Mouse (Mus musculus): Measurements from ENCODE around the gene Olfr1442. TPM values are rescaled to one million over a fixed set of nuclear protein-coding genes. Genes with fewer than 3 reads are reported as not detected.
"Not testable (repeated sequence)": the region's sequence is repeated elsewhere in the genome, so short reads cannot be mapped to it uniquely, and the experiment has no call there.

Olfr1442 gene
- polyA plus RNA-seq, 1 experiment from 2014 or later = not detected

- Histone ChIP-seq H3K36me3 (ENCODE audit: insufficient read depth, low read length) (no peaks in the 10 kb centered on the region), H3K4me3 (ENCODE audit: low read depth, low read length) (no peak overlapping the region), H3K27ac (ENCODE audit: low read length) (no peak overlapping the region), H3K9me3 (ENCODE audit: low read length) (no peaks in the 10 kb centered on the region), H3K4me1 (ENCODE audit: insufficient read depth, low read depth, low read length) (no peaks in the 10 kb centered on the region), H3K4me2 (replicated peaks; ENCODE audit: low read depth, low read length) (no peak overlapping the region), H3K9ac (replicated peaks; ENCODE audit: low read depth) (no peak overlapping the region), H3K27me3 (replicated peaks; ENCODE audit: insufficient read depth, low read length) (no peaks in the 10 kb centered on the region)
- WGBS = 76% methylated on average over 1 of the region's 1 CpGs
- ATAC-seq = no peak
- TF ChIP-seq CTCF (IDR thresholded peaks at IDR 0.05) (no peak), EP300 (IDR thresholded peaks at IDR 0.05) (no peak)
- DNase-seq (ENCODE audit: low spot score) = no peak
These were observed 4.1 kb upstream of the Olfr1442 start for GRCm38 (mm10) chr19:12666156-12666555.

- 94% methylated on average over 3 of the region's 3 CpGs for WGBS
- H3K4me2 ChIP-seq (replicated peaks; ENCODE audit: low read depth, low read length); H3K4me3 ChIP-seq (ENCODE audit: low read depth, low read length): not testable (repeated sequence)
These were observed 1.6 kb upstream of the Olfr1442 start for GRCm38 (mm10) chr19:12668601-12669000.

GRCm38 (mm10) chr19:12671051-12671450 lies 812 bp downstream of the Olfr1442 start:
- 76% methylated on average over 4 of the region's 4 CpGs for WGBS
- ATAC-seq = no peak

More at GRCm38 (mm10) chr19:12668601-12669000, 1.6 kb upstream of the Olfr1442 start:
- not testable (repeated sequence) for H3K9me3 ChIP-seq (ENCODE audit: low read length); H3K27me3 ChIP-seq (replicated peaks; ENCODE audit: insufficient read depth, low read length); DNase-seq (ENCODE audit: low spot score); H3K9ac ChIP-seq (replicated peaks; ENCODE audit: low read depth); H3K4me1 ChIP-seq (ENCODE audit: insufficient read depth, low read depth, low read length); ATAC-seq; H3K27ac ChIP-seq (ENCODE audit: low read length); H3K36me3 ChIP-seq (ENCODE audit: insufficient read depth, low read length)

GRCm38 (mm10) chr19:12677812-12678211 lies 7.6 kb downstream of the Olfr1442 start, which contains the start of gene Olfr1443:
Gene Olfr1443, plus strand, starts transcription at chr19:12678112.
- no peak for TF ChIP-seq EP300 (IDR thresholded peaks at IDR 0.05)
- no peak within 1 kb of the TSS for H3K4me3 ChIP-seq (ENCODE audit: low read depth, low read length)
- no peaks in the 10 kb centered on the region for H3K27me3 ChIP-seq (replicated peaks; ENCODE audit: insufficient read depth, low read length)
- no peak within 1 kb of the TSS for H3K4me2 ChIP-seq (replicated peaks; ENCODE audit: low read depth, low read length)
- no peaks in the 10 kb centered on the region for H3K4me1 ChIP-seq (ENCODE audit: insufficient read depth, low read depth, low read length)
- DNase-seq (ENCODE audit: low spot score) (no peak), ATAC-seq (no peak)
- H3K27ac ChIP-seq (ENCODE audit: low read length) = no peak within 1 kb of the TSS
- no peaks in the 10 kb centered on the region for H3K36me3 ChIP-seq (ENCODE audit: insufficient read depth, low read length)
- no peaks in the 10 kb centered on the region for H3K9me3 ChIP-seq (ENCODE audit: low read length)
- H3K9ac ChIP-seq (replicated peaks; ENCODE audit: low read depth) = no peak within 1 kb of the TSS
- 65% methylated on average over 3 of the region's 3 CpGs for WGBS

More at GRCm38 (mm10) chr19:12671051-12671450, 812 bp downstream of the Olfr1442 start:
- Histone ChIP-seq H3K27ac (ENCODE audit: low read length) (no peak overlapping the region), H3K27me3 (replicated peaks; ENCODE audit: insufficient read depth, low read length) (no peaks in the 10 kb centered on the region), H3K9ac (replicated peaks; ENCODE audit: low read depth) (no peak overlapping the region), H3K9me3 (ENCODE audit: low read length) (no peaks in the 10 kb centered on the region), H3K4me2 (replicated peaks; ENCODE audit: low read depth, low read length) (no peak overlapping the region), H3K4me1 (ENCODE audit: insufficient read depth, low read depth, low read length) (no peaks in the 10 kb centered on the region), H3K4me3 (ENCODE audit: low read depth, low read length) (no peak overlapping the region), H3K36me3 (ENCODE audit: insufficient read depth, low read length) (no peaks in the 10 kb centered on the region)
- TF ChIP-seq CTCF (IDR thresholded peaks at IDR 0.05) = no peak
- no peak for TF ChIP-seq EP300 (IDR thresholded peaks at IDR 0.05)
- DNase-seq (ENCODE audit: low spot score) = no peak

DNA sequence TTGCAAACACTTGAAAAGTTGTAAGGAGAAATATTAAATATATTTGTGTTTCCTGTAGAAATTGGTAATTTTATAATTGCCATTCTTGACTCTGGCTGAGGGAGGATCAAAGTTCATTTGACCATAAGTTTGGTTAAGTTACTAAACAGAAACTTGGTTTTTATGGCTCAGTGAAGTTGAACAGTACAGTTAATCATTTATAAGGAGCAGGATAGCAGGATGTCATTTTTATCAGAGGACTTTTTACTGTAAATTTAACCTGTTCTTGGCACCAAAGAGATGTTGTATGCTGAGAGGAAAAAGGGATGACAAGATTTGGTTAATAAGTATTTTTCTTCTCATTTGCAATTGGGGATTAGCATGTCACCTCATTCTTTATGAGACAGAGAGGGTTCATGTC lies 14.4 kb downstream of the Olfr1442 start:
- DNase-seq (ENCODE audit: low spot score) (no peak), ATAC-seq (no peak)
- H3K4me1 ChIP-seq (ENCODE audit: insufficient read depth, low read depth, low read length) = no peaks in the 10 kb centered on the region
- H3K4me2 ChIP-seq (replicated peaks; ENCODE audit: low read depth, low read length) = no peak overlapping the region
- H3K27ac ChIP-seq (ENCODE audit: low read length) = no peak overlapping the region
- no peak overlapping the region for H3K4me3 ChIP-seq (ENCODE audit: low read depth, low read length)
- TF ChIP-seq CTCF (IDR thresholded peaks at IDR 0.05) = no peak
- H3K36me3 ChIP-seq (ENCODE audit: insufficient read depth, low read length) = no peaks in the 10 kb centered on the region
- H3K9ac ChIP-seq (replicated peaks; ENCODE audit: low read depth) = no peak overlapping the region
- no peaks in the 10 kb centered on the region for H3K9me3 ChIP-seq (ENCODE audit: low read length)
- H3K27me3 ChIP-seq (replicated peaks; ENCODE audit: insufficient read depth, low read length) = no peaks in the 10 kb centered on the region

- H3K36me3 ChIP-seq (ENCODE audit: insufficient read depth, low read length) = no peaks in the 10 kb centered on the region
- no peak overlapping the region for H3K9ac ChIP-seq (replicated peaks; ENCODE audit: low read depth)
- no peak overlapping the region for H3K4me3 ChIP-seq (ENCODE audit: low read depth, low read length)
- no peak overlapping the region for H3K4me2 ChIP-seq (replicated peaks; ENCODE audit: low read depth, low read length)
- DNase-seq (ENCODE audit: low spot score) = no peak
- H3K9me3 ChIP-seq (ENCODE audit: low read length) = no peaks in the 10 kb centered on the region
- TF ChIP-seq CTCF (IDR thresholded peaks at IDR 0.05) = no peak
- no peak for TF ChIP-seq EP300 (IDR thresholded peaks at IDR 0.05)
- H3K4me1 ChIP-seq (ENCODE audit: insufficient read depth, low read depth, low read length) = no peaks in the 10 kb centered on the region
- H3K27ac ChIP-seq (ENCODE audit: low read length) = no peak overlapping the region
- no peak for ATAC-seq
- no peaks in the 10 kb centered on the region for H3K27me3 ChIP-seq (replicated peaks; ENCODE audit: insufficient read depth, low read length)
These were observed 15.0 kb downstream of the Olfr1442 start for GRCm38 (mm10) chr19:12685231-12685630.

DNA sequence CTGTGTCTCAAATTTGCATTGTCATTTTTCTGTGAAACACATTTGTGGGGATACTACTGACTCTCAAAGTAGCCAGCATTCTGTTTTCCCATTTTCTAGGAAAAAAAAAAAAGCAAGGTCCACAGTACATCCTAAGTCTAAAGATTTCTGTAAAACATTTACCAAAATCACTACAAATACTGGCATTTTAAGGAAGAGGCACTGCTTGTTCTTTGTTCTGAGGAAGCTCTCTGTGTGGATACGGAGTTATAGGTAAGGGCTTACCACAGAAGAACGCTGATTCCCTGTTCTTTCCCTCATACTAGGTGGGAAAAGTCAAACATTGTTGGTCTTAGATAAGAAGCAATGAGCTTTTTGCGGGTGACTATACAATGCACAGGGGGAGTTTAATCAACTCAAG lies 25.4 kb downstream of the Olfr1442 start, which contains the start of gene Keg1:
Gene Keg1, plus strand, starts transcription at position 197 of the 400 bp plus-strand sequence.
- Histone ChIP-seq H3K4me1 (ENCODE audit: insufficient read depth, low read depth, low read length) (no peaks in the 10 kb centered on the region), H3K9ac (replicated peaks; ENCODE audit: low read depth) (no peak within 1 kb of the TSS), H3K9me3 (ENCODE audit: low read length) (no peaks in the 10 kb centered on the region), H3K27me3 (replicated peaks; ENCODE audit: insufficient read depth, low read length) (no peaks in the 10 kb centered on the region), H3K4me2 (replicated peaks; ENCODE audit: low read depth, low read length) (no peak within 1 kb of the TSS), H3K27ac (ENCODE audit: low read length) (no peak within 1 kb of the TSS), H3K36me3 (ENCODE audit: insufficient read depth, low read length) (no peaks in the 10 kb centered on the region), H3K4me3 (ENCODE audit: low read depth, low read length) (no peak within 1 kb of the TSS)
- TF ChIP-seq CTCF (IDR thresholded peaks at IDR 0.05) (no peak), EP300 (IDR thresholded peaks at IDR 0.05) (no peak)
- DNase-seq (ENCODE audit: low spot score) (no peak), ATAC-seq (no peak)
- 56% methylated on average over 3 of the region's 3 CpGs for WGBS

Data from lung, postnatal 0 days (tissue).